Mouse (Mus musculus): ENCODE measurements at regions not wholly inside any gene's neighbourhood (a gene's known extent, or its start where the extent isn't known, plus 50 kb on each side); places are given as distances from the start of the nearest gene placed in this dataset.

DNA sequence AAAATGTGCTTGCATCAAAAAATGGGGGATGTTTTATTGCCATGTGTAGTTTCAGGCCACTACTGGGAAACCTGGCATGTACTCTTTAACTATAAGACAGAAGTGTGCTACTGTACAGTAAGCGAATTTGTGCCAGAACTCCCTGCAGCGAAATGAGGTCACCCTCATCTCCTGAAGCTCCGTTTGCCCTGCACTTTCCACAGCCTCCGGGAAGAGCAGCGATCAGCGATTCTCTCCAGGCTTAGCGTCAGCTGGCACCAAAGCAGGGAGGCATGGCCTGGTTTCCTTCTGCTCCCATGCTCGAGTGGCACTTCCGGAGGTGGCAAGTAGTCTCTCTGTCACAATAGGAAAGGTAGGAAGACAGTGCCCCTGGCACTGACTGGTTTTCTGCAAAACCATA is 88.8 kb upstream of the Arg1 start:
- Histone ChIP-seq H3K79me2 (ENCODE audit: control insufficient read depth, insufficient read depth, low read length, poor library complexity) (no peaks in the 10 kb centered on the region), H3K4me1 (ENCODE audit: control insufficient read depth in 1 of 2, insufficient read depth in 2 of 2, low read length in 2 of 2) (no peaks in the 10 kb centered on the region; a peak in 1 of 4 replicates), H3K4me3 (ENCODE audit: control insufficient read depth in 1 of 2, insufficient read depth in 1 of 2, low read depth in 2 of 2, low read length in 2 of 2) (no peak overlapping the region), H3K9me3 (replicated peaks; ENCODE audit: insufficient read depth, low read length) (no peaks in the 10 kb centered on the region), H3K9ac (ENCODE audit: control insufficient read depth, low read depth, low read length, poor library complexity, severe bottlenecking) (no peak overlapping the region), H3K27ac (ENCODE audit: control insufficient read depth, low read depth, low read length) (no peak overlapping the region), H3K36me3 (ENCODE audit: control insufficient read depth in 1 of 2, insufficient read depth in 2 of 2, low read length in 2 of 2) (no peaks in the 10 kb centered on the region), H3K27me3 (ENCODE audit: control insufficient read depth in 1 of 2, insufficient read depth in 2 of 2, low read length in 2 of 2) (no peaks in the 10 kb centered on the region)
- TF ChIP-seq CHD2 (IDR thresholded peaks at IDR 0.05; ENCODE audit: low read length) (no peak), MAX (IDR thresholded peaks at IDR 0.05; ENCODE audit: low read length) (no peak), SMC3 (IDR thresholded peaks at IDR 0.05; ENCODE audit: low read depth, low read length) (no peak)
- no peak for DNase-seq (ENCODE audit: low read depth, low spot score)

DNA sequence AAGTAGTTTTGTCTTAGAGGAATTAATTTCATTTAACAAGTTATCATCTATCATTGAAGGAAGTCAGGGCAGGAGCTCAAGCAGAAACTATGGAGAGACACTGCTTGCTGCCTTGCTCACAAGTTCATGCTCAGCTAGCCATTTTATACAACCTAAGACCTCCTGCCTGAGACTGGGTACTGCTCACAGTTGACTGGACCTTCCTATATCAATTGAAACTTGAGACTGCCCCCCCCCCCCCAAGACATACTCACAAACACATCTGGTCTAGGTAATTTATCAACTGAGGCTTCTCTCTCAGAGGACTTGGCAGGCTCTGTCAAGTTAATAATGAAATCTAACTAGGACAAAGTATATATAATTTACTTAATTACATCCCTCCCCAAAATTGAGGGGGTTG is 84.8 kb upstream of the Arg1 start:
- no peak overlapping the region for H3K27ac ChIP-seq (ENCODE audit: control insufficient read depth, low read depth, low read length)
- H3K4me1 ChIP-seq (ENCODE audit: control insufficient read depth in 1 of 2, insufficient read depth in 2 of 2, low read length in 2 of 2) = no peaks in the 10 kb centered on the region; a peak in 1 of 4 replicates
- no peaks in the 10 kb centered on the region for H3K9me3 ChIP-seq (replicated peaks; ENCODE audit: insufficient read depth, low read length)
- TF ChIP-seq GABPA (IDR thresholded peaks at IDR 0.05; ENCODE audit: low read depth, low read length) (no peak), MAFK (IDR thresholded peaks at IDR 0.05; ENCODE audit: borderline replicate concordance, low read depth, low read length) (no peak)
- H3K36me3 ChIP-seq (ENCODE audit: control insufficient read depth in 1 of 2, insufficient read depth in 2 of 2, low read length in 2 of 2) = no peaks in the 10 kb centered on the region
- H3K27me3 ChIP-seq (ENCODE audit: control insufficient read depth in 1 of 2, insufficient read depth in 2 of 2, low read length in 2 of 2) = peaks cover 0 to 3% of the 10 kb centered on the region in 2 experiments; a peak in 2 of 4 replicates
- no peak overlapping the region for H3K9ac ChIP-seq (ENCODE audit: control insufficient read depth, low read depth, low read length, poor library complexity, severe bottlenecking)
- no peaks in the 10 kb centered on the region for H3K79me2 ChIP-seq (ENCODE audit: control insufficient read depth, insufficient read depth, low read length, poor library complexity)
- no peak overlapping the region for H3K4me3 ChIP-seq (ENCODE audit: control insufficient read depth in 1 of 2, insufficient read depth in 1 of 2, low read depth in 2 of 2, low read length in 2 of 2)
- DNase-seq (ENCODE audit: low read depth, low spot score) = no peak

DNA sequence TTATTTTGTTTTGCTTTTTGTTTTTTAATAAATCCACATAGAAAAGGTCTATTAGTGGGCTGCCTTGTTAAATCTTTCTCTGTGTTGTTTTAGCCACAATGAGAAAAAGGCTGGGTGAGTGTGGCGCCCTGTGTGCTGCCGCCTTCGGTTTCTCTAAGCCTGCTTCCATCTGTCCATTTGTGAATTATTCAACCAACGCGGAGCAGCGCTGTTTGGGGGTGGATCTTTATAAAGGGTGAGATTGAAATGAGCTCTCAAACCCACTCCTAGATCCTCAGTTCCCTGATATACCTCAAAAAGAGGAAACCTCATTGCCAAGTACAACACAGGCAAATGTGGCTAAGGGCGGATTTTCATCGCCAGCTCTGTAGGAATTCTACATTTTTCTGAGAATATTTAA is 74.0 kb upstream of the Arg1 start:
- Histone ChIP-seq H3K27me3 (ENCODE audit: control insufficient read depth in 1 of 2, insufficient read depth in 2 of 2, low read length in 2 of 2) (no peaks in the 10 kb centered on the region), H3K4me3 (ENCODE audit: control insufficient read depth in 1 of 2, insufficient read depth in 1 of 2, low read depth in 2 of 2, low read length in 2 of 2) (no peak overlapping the region), H3K27ac (ENCODE audit: control insufficient read depth, low read depth, low read length) (no peak overlapping the region), H3K36me3 (ENCODE audit: control insufficient read depth in 1 of 2, insufficient read depth in 2 of 2, low read length in 2 of 2) (peaks cover 0 to 2% of the 10 kb centered on the region in 2 experiments; a peak in 1 of 4 replicates), H3K79me2 (ENCODE audit: control insufficient read depth, insufficient read depth, low read length, poor library complexity) (no peaks in the 10 kb centered on the region), H3K4me1 (ENCODE audit: control insufficient read depth in 1 of 2, insufficient read depth in 2 of 2, low read length in 2 of 2) (peaks cover 0 to 7% of the 10 kb centered on the region in 2 experiments; a peak in 2 of 4 replicates), H3K9ac (ENCODE audit: control insufficient read depth, low read depth, low read length, poor library complexity, severe bottlenecking) (no peak overlapping the region), H3K9me3 (replicated peaks; ENCODE audit: insufficient read depth, low read length) (no peaks in the 10 kb centered on the region)
- DNase-seq (ENCODE audit: low read depth, low spot score) = no peak
- TF ChIP-seq ELF1 (IDR thresholded peaks at IDR 0.05; ENCODE audit: low read depth, low read length) (no peak), KAT2A (conservative IDR thresholded peaks at IDR 0.05; ENCODE audit: low read depth, low read length) (no peak), JUND (IDR thresholded peaks at IDR 0.05; ENCODE audit: low read depth, low read length) (no peak), SIN3A (IDR thresholded peaks at IDR 0.05; ENCODE audit: low read length) (no peak), POLR2AphosphoS5 (IDR thresholded peaks at IDR 0.05; ENCODE audit: borderline replicate concordance, low read depth, low read length) (no peak), CTCF (IDR thresholded peaks at IDR 0.05 in 2 of 3, conservative IDR thresholded peaks at IDR 0.05 in 1 of 3; ENCODE audit: control insufficient read depth in 1 of 3, insufficient read depth in 1 of 3, low read depth in 2 of 3, low read length in 3 of 3, poor library complexity in 1 of 3, severe bottlenecking in 1 of 3) (no peak), RCOR1 (IDR thresholded peaks at IDR 0.05; ENCODE audit: low read depth, low read length) (no peak), ZC3H11A (IDR thresholded peaks at IDR 0.05; ENCODE audit: low read depth, low read length) (no peak), E2F4 (IDR thresholded peaks at IDR 0.05; ENCODE audit: borderline replicate concordance, low read depth, low read length) (no peak), ETS1 (IDR thresholded peaks at IDR 0.05; ENCODE audit: low read depth, low read length) (no peak), MYC (IDR thresholded peaks at IDR 0.05; ENCODE audit: low read depth, low read length) (no peak), TBP (IDR thresholded peaks at IDR 0.05; ENCODE audit: low read depth, low read length) (no peak), POLR2AphosphoS2 (IDR thresholded peaks at IDR 0.05; ENCODE audit: low read length) (no peak), USF2 (IDR thresholded peaks at IDR 0.05; ENCODE audit: borderline replicate concordance in 1 of 2, insufficient read depth in 1 of 2, low read depth in 1 of 2, low read length in 2 of 2) (no peak), TAL1 (IDR thresholded peaks at IDR 0.05; ENCODE audit: low read length) (no peak), SMC3 (IDR thresholded peaks at IDR 0.05; ENCODE audit: low read depth, low read length) (no peak), RAD21 (IDR thresholded peaks at IDR 0.05; ENCODE audit: low read depth, low read length) (no peak), CHD1 (IDR thresholded peaks at IDR 0.05; ENCODE audit: low read depth, low read length) (no peak), MAX (IDR thresholded peaks at IDR 0.05; ENCODE audit: low read length) (no peak), EP300 (IDR thresholded peaks at IDR 0.05; ENCODE audit: low read depth in 1 of 2, low read length in 2 of 2) (no peak)
